Mouse (Mus musculus) frontal cortex, adult (tissue): ENCODE measurements at regions not wholly inside any gene's neighbourhood (a gene's known extent, or its start where the extent isn't known, plus 50 kb on each side); places are given as distances from the start of the nearest gene placed in this dataset.
A peak's percentile ranks its signal among the peaks of the same experiment; 100 is the strongest.

Experiments used
- ATAC-seq: cut with Nextera tagmentation; 2 replicates; pipeline ENCODE4 v1.9.2; 2017; ENCODE audit warnings: mild to moderate bottlenecking, moderate library complexity, mixed read lengths; ENCODE audit not compliant: low TSS enrichment

DNA sequence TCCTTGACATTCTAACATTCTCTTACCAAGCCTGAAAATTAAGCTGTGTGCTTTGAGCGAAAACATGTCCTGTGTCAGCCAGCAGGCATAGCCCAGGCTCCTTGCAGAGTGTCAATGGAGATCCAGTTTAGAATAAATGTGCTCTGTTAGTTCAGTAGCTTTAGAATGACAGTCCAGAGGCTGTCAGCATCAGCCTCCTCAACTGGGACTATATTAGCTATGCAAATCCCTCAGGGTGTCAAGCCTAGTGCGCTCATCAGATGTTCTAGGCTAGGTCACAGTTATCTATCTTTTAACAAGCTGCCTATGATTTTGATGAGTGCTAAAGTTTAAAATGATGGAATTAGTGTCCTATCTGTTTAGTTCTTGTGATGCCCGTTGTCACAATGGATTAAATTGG lies 281.7 kb upstream of the Btbd3 start:
- ATAC-seq: no peak

- no peak for ATAC-seq
These were observed 287.2 kb upstream of the Btbd3 start for GRCm38 (mm10) chr2:137969156-137969555.

DNA sequence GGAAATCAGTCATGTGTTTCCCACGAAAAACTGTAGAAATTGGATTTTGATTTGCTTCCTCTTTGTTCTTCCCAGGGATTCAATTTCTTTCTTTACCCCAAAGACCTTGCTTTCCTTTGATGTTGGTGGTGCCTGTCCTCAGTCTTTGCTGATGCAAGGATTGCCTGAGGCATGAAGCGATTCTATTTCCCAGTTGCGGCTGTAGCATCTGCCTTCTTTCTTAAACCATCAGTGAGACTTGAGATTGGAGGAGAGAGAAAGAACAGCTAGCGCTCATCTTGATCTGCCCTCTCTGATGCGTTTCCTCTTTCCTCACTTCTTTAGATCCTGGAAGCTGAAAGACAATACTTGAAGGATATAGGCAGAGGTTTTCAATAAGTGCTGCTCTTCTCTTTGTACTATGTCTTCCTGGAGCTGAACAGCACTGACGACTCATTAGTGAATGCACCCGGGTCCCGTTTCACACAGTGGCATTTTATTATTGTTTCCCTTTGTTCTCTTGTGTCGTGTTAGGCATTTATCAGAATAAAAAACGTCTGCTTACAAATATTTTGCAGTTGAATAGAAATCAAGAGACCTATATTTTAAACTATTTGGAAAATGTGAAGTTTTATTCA lies 289.8 kb upstream of the Btbd3 start:
- ATAC-seq: no peak

DNA sequence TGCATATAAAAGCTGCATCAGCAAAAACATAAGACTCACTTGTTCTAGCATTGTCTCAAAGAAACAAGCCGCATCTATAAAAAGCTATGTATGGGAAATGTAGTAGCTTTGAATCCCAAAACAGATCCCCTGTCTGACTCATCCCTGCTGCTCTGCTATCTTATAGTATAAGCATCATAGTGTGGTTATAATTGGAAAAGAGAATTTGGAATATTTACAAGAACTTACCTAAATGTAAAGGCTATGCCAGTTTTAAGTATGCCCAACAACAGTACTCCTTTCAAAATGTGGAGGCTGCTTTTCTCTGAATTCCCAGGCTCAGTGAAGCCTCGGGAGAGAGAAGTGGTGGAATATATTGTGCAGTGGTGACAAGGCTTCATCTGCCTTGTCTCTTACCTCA lies 301.5 kb upstream of the Btbd3 start:
- ATAC-seq: peak; percentile 98

GRCm38 (mm10) chr2:137953144-137953543 lies 303.2 kb upstream of the Btbd3 start:
- no peak for ATAC-seq

DNA sequence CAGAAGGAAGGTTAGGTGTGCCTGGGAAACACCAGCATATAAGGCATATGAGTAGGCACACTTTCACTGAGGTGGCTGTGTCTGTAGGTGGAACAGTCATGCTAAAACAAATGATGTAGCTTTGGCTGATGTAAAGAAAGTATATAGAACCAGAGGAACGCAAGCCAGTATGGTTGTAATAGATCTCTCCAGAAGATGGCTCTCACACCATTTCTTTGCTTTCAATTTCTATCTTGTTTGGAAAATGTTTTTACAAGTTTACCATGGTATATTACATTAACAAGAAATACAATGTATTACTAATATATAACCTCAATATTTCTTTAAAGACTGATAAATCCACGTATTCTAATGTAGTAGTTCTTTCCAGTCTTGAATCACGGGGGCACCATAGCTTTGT lies 304.4 kb upstream of the Btbd3 start:
- ATAC-seq: no peak

DNA sequence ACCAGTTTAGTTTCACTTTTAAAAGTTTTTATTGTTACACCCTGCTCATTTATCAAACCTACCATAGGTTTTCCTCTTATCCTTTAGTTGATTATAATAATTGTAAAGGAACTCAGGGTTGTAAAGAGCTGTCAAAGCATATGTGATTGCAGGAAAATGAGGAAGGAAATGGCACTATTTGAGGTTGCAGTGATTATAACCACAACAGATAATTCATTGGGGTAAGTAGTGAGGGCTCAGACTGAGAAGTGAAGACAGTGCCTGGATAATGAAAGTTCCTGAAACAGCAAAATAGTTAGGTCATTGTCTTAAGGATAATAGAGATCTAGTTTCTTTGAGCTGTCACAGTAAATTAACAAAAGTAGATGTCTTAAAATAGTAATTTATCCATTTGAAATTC lies 305.4 kb upstream of the Btbd3 start:
- no peak for ATAC-seq

DNA sequence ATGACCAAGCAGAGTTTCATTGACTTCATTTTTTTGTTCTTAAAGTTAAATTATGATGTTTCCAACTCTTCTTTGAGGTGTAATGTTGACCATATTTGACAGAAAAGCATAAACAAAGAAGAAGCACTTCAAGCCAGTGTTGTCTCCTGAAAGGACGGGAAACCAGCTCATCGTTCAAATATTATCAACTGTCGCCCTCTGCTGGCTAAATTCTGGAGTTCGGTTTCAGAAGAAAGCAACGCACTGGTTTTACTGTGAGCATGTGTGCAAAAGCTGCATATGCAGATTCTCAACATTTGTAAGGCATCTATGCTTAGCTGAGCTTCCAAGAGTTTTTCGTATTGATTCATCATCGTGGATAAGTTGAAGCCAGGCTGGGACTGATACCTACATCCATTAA lies 313.6 kb upstream of the Btbd3 start:
- peak; percentile 94 for ATAC-seq

DNA sequence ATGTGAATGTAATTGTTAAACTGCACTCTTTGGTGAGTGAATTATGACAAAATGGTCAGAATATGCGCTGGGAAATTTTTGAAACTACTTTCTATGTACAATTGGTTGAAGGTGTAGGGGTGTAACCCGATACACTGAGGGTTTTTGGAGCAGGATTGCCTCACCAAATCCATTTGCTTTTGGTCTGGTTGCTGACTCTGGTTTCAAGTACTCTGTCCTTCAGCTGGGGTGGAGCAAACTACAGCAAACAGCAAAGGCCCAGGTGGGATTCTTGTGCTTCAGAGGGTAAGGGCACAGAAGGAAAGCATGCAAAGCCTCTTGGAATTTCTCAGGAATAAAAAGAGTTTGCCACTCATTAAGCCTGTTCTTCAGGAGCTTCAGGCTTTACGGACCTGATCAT lies 316.8 kb upstream of the Btbd3 start:
- no peak for ATAC-seq

- ATAC-seq: 0 out of 2 replicates have a peak, but pooled peaks have one; percentile 38
These were observed 317.4 kb upstream of the Btbd3 start for GRCm38 (mm10) chr2:137938831-137939480.

- ATAC-seq: no peak
These were observed 319.8 kb upstream of the Btbd3 start for GRCm38 (mm10) chr2:137936613-137937012.

DNA sequence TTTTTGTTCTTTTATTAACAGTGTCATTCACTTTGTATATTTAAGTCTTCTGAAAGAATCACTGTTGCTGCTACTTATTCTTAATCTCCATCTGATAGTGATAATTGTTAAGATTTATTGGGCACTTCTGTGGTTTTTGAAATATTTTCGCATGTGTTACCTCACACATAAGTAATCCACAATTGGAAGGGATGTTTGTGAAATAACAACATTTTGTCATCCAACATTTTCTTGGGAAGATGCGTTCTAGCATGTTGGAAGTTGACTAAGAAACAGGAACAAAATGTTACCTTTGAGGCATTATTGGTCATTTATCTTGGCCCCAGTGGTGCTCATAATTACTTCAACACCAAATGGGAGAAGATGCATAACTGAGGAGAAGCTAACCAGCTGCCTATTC lies 323.4 kb upstream of the Btbd3 start:
- no peak for ATAC-seq

GRCm38 (mm10) chr2:137932488-137932887 lies 323.9 kb upstream of the Btbd3 start:
- no peak for ATAC-seq

GRCm38 (mm10) chr2:137925488-137925887 lies 330.9 kb upstream of the Btbd3 start:
- ATAC-seq: no peak

- no peak for ATAC-seq
These were observed 331.8 kb upstream of the Btbd3 start for GRCm38 (mm10) chr2:137924576-137924975.

GRCm38 (mm10) chr2:137898425-137898824 lies 357.9 kb upstream of the Btbd3 start:
- ATAC-seq: no peak

DNA sequence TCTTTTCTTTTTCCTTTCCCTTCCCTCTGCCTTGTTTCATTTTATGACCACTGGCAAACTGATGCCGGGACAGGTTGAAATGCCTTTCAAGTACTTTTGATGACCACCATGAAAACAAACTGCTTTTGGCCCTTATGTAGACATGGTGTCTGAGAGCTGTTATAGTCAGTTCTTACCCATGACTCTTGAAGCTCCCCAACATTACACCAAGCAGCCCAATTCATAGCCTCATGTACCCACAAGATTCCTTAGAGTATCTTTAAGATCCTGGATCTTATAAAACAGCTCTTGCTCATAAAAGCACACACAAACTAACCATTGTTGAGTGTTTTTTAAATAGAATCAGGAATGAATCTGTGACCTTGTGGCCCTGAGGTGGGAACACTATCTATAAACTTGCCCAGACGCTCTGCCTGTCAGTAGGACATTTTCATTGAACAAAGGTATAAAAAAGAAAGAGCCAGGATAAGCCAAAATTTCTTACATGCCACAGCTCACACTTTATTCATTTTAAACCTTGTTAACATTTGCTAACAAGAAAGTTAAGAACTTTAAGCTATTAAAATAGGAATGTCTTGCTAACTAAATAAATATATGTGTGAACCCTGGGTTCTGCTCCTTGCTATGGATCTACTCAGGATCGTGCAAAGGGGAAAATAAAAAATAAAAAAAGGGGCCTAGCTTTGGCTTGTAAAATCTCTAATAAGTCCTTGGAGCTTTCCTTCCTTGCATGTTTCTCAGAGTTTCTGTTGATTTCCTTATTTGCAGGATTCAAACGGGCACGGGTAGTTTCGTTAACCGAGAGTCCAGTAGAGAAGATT lies 375.9 kb upstream of the Btbd3 start:
- no peak for ATAC-seq

- ATAC-seq: no peak
These were observed 386.7 kb upstream of the Btbd3 start for GRCm38 (mm10) chr2:137869676-137870075.

DNA sequence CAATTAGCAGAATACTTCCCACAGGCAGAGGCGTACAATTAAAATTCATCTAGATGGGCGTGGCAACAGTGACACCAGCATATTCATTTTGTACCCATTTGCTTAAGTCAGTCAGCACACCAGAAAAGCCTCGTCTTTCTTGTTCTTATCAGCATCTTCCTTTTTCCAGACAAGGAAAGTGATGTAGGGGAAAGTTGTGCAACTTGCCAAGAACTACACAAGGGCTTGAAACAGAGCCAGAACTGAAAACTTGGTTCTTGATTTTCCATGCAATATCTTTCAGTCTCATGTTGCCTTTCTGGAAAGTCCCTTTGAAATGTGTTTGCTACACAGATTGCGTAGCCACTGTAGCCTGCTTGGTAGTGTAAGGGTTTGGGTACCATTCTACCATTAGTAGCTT lies 401.9 kb upstream of the Btbd3 start:
- no peak for ATAC-seq

DNA sequence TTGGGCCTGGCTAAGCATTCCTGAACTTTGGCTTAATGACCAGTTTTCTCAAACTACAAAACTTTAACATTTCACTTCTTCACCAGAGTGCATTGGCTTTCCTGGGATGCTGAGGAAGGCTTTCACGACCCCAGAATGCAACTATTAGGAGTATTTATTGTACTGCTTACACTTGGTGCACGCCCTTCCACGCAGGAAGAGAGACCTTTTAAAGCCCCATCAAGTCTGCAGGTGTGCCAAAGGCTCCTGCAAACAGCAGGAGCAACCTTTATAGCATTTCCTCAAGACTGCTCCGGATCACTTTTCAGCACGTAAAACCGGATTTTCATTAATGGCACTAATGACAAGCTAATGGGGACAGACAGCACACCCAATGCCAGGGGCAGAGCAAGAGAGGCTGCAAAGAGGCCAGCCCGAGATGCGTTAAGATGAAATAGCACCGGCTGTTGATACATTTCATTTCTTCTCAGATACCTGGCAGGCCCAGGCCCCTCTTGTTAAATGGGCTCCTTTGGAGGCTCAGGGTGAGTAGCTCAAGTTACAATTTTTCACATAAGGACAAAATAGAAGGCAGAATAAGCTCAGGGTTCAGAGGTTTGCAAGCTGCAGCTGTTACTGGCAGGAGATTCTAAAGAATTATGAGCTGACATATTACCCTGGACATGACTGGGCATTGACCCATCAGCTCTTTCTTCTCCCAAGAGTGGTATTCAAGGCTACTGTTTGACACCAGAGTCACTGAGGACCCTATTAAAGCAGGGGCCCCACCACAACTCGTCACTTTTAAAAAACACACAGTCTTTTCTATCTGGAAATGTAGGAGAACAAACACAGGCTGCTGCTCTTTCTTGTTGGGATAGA lies 402.7 kb upstream of the Btbd3 start:
- ATAC-seq: no peak

DNA sequence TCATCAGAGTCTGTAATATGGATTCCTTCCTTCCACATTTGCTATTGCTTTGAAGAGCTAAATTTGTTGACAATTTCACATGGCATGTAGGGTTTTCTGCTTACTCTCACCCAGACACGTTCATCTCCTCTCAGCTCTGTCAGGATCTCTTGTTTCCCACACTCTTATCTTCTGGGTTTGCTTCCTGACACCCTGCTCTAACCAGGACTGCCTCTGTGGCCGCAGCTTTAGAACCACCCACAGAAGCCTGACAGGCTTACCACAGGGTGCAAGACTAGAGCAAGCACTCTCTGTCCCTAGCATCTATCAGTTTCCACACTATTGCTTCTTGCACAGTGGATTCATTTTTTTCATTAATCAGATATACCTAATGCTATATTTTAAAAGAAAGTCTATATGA lies 408.5 kb upstream of the Btbd3 start:
- ATAC-seq: no peak

DNA sequence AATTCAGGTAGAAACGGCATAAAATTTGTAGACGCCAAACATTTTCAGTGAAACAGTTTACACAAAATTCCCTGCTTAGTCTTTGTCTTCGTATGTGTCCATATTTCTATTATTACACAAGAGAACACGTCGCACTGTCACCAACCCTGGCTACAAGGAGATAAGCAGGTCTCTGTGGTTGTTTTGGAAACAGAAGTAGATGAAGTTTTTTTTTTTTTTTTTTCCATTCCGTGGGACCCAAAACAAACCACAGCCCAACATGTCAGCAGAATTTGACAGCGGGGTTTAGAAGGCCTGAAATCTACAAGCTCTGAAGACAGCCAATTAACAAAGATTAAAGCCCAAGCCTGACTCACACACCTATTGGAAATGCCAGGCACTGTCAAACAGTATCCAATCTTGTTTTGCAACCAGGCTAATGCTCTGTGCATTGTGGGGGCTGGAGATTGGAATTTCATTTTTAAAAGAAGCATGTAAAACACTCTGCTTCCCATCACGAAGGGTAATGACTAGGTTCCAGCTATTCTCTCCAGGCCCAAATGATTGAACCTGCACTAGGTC lies 428.5 kb upstream of the Btbd3 start:
- ATAC-seq: no peak
